Mouse (Mus musculus): ENCODE measurements around the gene Mlec.

GRCm38 (mm10) chr5:115150991-115151390 lies 7.0 kb downstream of the Mlec start:
- TF ChIP-seq CTCF (IDR thresholded peaks at IDR 0.05; ENCODE audit: borderline replicate concordance, insufficient read depth, low read length) (no peak), POLR2A (IDR thresholded peaks at IDR 0.05; ENCODE audit: low read depth, low read length) (no peak)

Measured in embryonic fibroblast, embryonic 13.5 days (primary cell).